Mouse (Mus musculus) cerebellum, adult 2 months (tissue): ENCODE results near the gene Cnep1r1. TPM values are rescaled to one million over a fixed set of nuclear protein-coding genes. Genes with fewer than 3 reads are reported as not detected.

Experiments
- DNase-seq, 2 experiments: peaks; one replicate each; pipeline ENCODE4 v3.0.0; 2021
- H3K27ac ChIP-seq: fragments of 200-500 bp; 2 replicates; pipeline ENCODE4 v1.5.1; 2012; ENCODE audit warnings: low read length, control low read depth, inconsistent platforms; ENCODE audit not compliant: insufficient read depth
- H3K27me3 ChIP-seq: fragments of 200-500 bp; 2 replicates; pipeline ENCODE4 v1.6.1; 2012; ENCODE audit warnings: inconsistent platforms, mild to moderate bottlenecking, low read length, moderate library complexity; ENCODE audit not compliant: control insufficient read depth, insufficient read depth
- H3K4me1 ChIP-seq: fragments of 200-500 bp; 2 replicates; pipeline ENCODE4 v1.6.1; 2011; ENCODE audit warnings: low read length; ENCODE audit not compliant: control insufficient read depth, insufficient read depth
- H3K4me3 ChIP-seq: fragments of 200-500 bp; replicated peaks from 2 replicates; pipeline ENCODE3; 2011; ENCODE audit warnings: mild to moderate bottlenecking, low read depth, low read length, control low read depth; ENCODE audit not compliant: insufficient read depth
- CTCF ChIP-seq: fragments of 200-500 bp; IDR thresholded peaks from 2 replicates; pipeline ENCODE4 v1.5.1; 2011; ENCODE audit warnings: low read depth, mild to moderate bottlenecking, control low read depth, low read length, moderate library complexity, borderline replicate concordance; ENCODE audit not compliant: insufficient read depth
- POLR2A ChIP-seq: fragments of 200-500 bp; IDR thresholded peaks from 2 replicates; pipeline ENCODE4 v1.6.1; 2011; ENCODE audit warnings: low read length, control low read depth, borderline replicate concordance; ENCODE audit not compliant: insufficient read depth
- WGBS: fragments of 180-500 bp; shearing (Covaris S2); methylation state at CpG from one replicate; pipeline ENCODE4 v1.1.7; 2018; 5-methylcytosine and 5-hydroxymethylcytosine counted together
- polyA plus RNA-seq: library from polyadenylated mRNA; depleted of rRNA; stranded (reverse); fragments of >200 nt; gene quantifications from 2 replicates; pipeline ENCODE4 v1.2.3, GENCODE M21; 2012; rRNA removed

Gene Cnep1r1
- polyA plus RNA-seq, result 47.3 and 48.3 TPM in 2 replicates

DNA sequence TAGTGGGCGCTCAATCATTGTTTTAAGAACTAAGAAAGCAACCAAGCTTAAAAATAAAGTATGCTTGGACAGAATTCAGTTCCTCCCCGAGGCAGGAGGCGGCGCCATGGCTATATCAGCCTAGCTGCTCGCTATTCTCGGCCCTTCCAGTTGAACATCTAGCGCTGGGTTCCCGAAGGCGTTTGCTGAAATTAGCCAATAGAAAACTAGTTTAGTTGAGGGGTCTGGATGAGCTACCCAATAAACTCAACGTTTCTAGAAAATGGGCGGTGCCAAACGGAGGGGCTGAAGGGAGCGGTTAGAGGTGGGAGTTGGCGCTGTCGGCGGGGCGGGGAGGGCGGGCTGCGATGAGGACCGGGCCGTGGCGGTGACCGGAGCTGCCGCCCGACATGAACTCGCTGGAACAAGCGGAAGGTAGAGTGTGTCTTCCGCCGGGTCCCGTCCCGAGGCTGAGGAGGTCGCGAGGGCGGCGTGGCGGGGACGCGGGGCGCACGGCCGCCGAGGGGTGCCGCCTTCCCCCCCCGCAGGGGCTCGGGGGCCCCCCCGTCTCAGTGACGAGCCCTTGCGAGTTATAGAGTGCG, at the start of gene Cnep1r1:
Gene Cnep1r1 (plus strand): TSS at position 314 of the 581 bp plus-strand sequence.
- TF ChIP-seq POLR2A, result peak; percentile 78
- TF ChIP-seq CTCF, result peak; percentile 78
- H3K27me3 ChIP-seq, result no peaks in the 10 kb centered on the region
- H3K4me1 ChIP-seq, result no peaks in the 10 kb centered on the region
- peak; percentile 92 to 97 for DNase-seq
- peak within 1 kb of the TSS; percentile 49; the same call in 1 of the 2 replicates for H3K27ac ChIP-seq
- WGBS, result under 1% methylated on average over 49 of the region's 49 CpGs
- peak within 1 kb of the TSS; percentile 97 for H3K4me3 ChIP-seq

DNA sequence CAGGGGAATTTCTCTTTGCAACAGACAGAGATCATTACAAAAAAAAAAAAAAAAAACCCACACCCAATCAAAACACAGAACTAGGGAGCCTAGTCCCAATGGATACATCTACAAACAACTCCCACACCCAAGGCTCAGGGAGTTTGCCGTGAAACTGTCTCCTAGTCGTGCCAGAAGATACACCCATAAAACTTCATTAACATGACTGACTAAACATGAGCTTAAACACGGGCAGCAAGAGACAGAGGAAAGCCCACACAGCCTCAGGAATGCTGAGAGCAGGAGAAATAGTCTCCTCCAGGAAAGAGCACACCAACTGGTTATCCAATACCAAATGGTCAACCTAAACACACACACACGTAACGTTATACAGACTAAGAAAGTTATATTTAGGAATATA, 36.4 kb upstream of the Cnep1r1 start:
- 80% methylated on average over 5 of the region's 5 CpGs for WGBS
- TF ChIP-seq CTCF, result no peak
- TF ChIP-seq POLR2A, result no peak
- no peak overlapping the region for H3K4me3 ChIP-seq
- no peaks in the 10 kb centered on the region for H3K27me3 ChIP-seq
- H3K27ac ChIP-seq, result no peak overlapping the region
- no peak for DNase-seq
- no peaks in the 10 kb centered on the region for H3K4me1 ChIP-seq

DNA sequence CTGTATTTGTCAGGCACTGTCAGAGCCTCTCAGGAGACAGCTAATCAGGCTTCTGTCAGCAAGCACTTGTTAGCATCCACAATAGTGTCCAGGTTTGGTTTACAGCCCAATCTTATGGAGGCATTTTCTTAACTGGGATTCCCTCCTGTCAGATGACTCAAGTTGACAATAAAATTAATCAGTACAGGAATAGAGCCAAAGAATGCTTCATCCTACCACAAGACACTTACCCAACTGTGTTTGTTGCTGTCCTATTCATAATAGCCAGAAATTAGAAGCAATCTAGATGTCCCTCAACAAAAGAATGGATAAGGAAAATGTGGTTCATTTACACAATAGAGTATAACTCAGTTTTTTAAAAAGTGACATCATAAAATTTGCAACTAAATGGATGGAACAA, 30.6 kb upstream of the Cnep1r1 start:
- TF ChIP-seq CTCF (no peak), POLR2A (no peak)
- Histone ChIP-seq H3K4me3 (no peak overlapping the region), H3K27ac (no peak overlapping the region), H3K4me1 (no peaks in the 10 kb centered on the region), H3K27me3 (no peaks in the 10 kb centered on the region)
- no peak for DNase-seq

DNA sequence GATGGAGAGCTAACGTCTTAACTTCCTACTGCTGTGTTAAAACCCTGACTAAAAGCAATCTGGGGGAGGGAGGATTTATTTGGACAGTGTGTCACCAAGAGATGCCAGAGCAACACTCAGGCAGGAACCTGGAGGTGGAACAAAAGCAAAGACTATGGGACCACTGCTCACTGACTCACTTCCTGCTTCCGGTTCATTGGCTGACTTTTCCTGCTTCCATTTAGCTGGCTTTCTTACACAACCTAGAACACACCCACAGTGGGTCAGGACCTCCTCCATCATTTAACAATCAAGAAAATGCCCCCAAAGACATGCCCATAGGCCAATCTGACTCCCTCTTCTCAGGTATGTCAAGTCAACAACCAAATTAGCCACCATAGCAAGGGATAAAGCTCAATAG, 26.9 kb upstream of the Cnep1r1 start:
- no peak for TF ChIP-seq POLR2A
- no peak for TF ChIP-seq CTCF
- Histone ChIP-seq H3K4me1 (no peaks in the 10 kb centered on the region), H3K4me3 (no peak overlapping the region), H3K27me3 (no peaks in the 10 kb centered on the region), H3K27ac (no peak overlapping the region)
- DNase-seq, result no peak
- 87% methylated on average over 2 of the region's 2 CpGs for WGBS

DNA sequence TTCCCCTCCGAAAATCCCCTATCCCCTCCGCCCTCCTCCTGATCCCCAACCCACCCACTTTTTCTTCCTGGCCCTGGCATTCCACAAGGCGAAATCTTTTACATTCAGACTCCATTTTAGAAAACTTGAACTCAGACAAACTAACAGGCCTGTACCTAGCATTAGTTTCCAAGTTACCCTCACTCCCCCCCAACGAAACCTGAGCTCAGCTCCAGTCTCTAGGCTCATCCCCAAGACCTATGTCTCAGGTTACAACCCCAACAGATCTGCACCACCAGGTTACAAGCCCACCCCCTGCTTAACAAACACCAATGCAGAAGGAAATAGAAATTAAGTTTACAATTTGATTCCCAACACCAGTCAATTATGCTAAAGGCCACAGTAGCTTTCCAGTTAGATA, 25.2 kb upstream of the Cnep1r1 start:
- H3K27me3 ChIP-seq, result no peaks in the 10 kb centered on the region
- H3K27ac ChIP-seq, result no peak overlapping the region
- no peak for DNase-seq
- H3K4me3 ChIP-seq, result no peak overlapping the region
- TF ChIP-seq POLR2A (no peak), CTCF (no peak)
- WGBS, result 91% methylated on average over 4 of the region's 4 CpGs
- H3K4me1 ChIP-seq, result no peaks in the 10 kb centered on the region

DNA sequence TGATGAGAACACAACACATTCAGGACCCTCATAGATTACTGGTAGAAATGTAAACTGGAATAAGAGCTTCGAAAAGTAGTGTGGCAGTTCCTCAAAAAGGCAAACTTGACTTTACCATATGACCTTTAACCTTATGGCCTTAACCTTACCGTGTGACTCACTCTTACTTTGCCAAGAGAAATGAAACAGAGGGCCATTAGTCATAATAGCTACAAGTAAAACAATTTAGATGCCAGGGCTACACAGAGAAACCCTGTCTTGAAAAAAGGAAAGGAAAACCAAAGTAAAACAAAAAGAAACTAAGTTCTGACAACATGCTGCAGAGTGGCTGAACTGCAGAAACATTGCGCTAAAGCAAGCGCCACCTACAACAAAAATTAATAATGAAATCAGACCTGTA, 19.7 kb upstream of the Cnep1r1 start:
- Histone ChIP-seq H3K4me3 (no peak overlapping the region), H3K27ac (no peak overlapping the region), H3K27me3 (no peaks in the 10 kb centered on the region), H3K4me1 (no peaks in the 10 kb centered on the region)
- TF ChIP-seq CTCF (no peak), POLR2A (no peak)
- no peak for DNase-seq
- WGBS, result 87% methylated on average over 4 of the region's 4 CpGs

DNA sequence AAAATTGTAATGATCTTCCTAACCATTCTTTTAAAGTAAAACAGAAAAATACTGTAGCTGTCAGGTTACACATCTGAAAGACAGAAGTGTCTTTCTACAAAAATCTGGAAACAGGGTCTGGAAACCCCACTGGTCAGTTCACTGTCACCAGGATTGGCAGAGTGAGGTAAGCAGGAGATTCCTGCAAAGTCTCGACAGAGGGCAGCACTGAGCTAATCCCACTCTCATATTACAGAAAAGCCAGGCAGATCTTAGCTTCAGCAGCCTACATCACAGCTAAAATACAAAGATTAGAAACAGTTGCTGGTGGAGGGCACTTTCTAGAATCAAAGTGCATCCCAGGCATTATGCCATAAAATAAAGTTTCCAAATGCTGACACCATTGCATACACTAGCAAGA, 19.0 kb upstream of the Cnep1r1 start:
- no peak for TF ChIP-seq POLR2A
- TF ChIP-seq CTCF, result peak; percentile 65
- peak; percentile 22 to 23 for DNase-seq
- 0% methylated on average over 1 of the region's 1 CpGs for WGBS
- no peaks in the 10 kb centered on the region for H3K4me1 ChIP-seq
- H3K4me3 ChIP-seq, result no peak overlapping the region
- no peak overlapping the region for H3K27ac ChIP-seq
- H3K27me3 ChIP-seq, result no peaks in the 10 kb centered on the region

DNA sequence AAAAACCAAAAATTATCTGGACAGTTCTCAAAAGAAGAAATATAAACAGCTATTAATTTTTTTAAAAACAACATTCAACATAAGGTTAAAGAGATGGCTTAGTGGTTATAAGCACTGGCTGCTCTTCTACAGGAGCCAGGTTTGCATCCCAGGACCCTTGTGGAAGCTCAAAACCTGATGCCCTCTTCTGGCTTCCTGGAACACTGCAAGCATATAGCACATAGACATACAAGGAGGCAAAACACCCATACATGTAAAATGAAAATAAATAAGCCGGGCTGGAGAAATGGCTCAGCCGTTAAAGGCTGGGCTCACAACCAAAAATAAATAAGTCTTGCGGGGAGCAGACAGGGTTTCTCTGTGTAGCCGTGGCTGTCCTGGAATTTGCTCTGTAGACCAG, 9.3 kb upstream of the Cnep1r1 start:
- 91% methylated on average over 4 of the region's 4 CpGs for WGBS
- no peak for DNase-seq
- no peak overlapping the region for H3K4me3 ChIP-seq
- no peaks in the 10 kb centered on the region for H3K4me1 ChIP-seq
- no peak overlapping the region for H3K27ac ChIP-seq
- TF ChIP-seq CTCF (no peak), POLR2A (no peak)
- H3K27me3 ChIP-seq, result no peaks in the 10 kb centered on the region
